Mouse (Mus musculus) midbrain, embryonic 16.5 days (tissue): Measurements from ENCODE around the gene Fcrla. TPM values are rescaled to one million over a fixed set of nuclear protein-coding genes. Genes with fewer than 3 reads are reported as not detected.
"Not testable (repeated sequence)": the region's sequence is repeated elsewhere in the genome, so short reads cannot be mapped to it uniquely, and the experiment has no call there.

Experiments
- ATAC-seq: fragments of 200-750 bp; cut with Nextera tagmentation; 2 replicates; pipeline ENCODE4 v1.8.0; 2017; ENCODE audit warnings: moderate TSS enrichment
- H3K27ac ChIP-seq: fragments of 300-500 bp; sonication (generic); 2 replicates; pipeline ENCODE4 v1.5.1; 2014; ENCODE audit warnings: mild to moderate bottlenecking, low read length, mixed read lengths
- H3K27me3 ChIP-seq: fragments of 300-500 bp; sonication (generic); 2 replicates; pipeline ENCODE4 v1.6.1; 2014; ENCODE audit warnings: low read depth, low read length, mixed read lengths; ENCODE audit not compliant: control insufficient read depth, insufficient read depth
- H3K36me3 ChIP-seq: fragments of 300-500 bp; sonication (generic); 2 replicates; pipeline ENCODE4 v1.6.1; 2014; ENCODE audit warnings: mild to moderate bottlenecking, low read length, moderate library complexity, mixed read lengths; ENCODE audit not compliant: control insufficient read depth, insufficient read depth
- H3K4me1 ChIP-seq: fragments of 300-500 bp; sonication (generic); 2 replicates; pipeline ENCODE4 v1.6.1; 2014; ENCODE audit warnings: mild to moderate bottlenecking, low read length, mixed read lengths; ENCODE audit not compliant: control insufficient read depth, insufficient read depth
- H3K4me2 ChIP-seq: fragments of 300-500 bp; sonication (generic); 2 replicates; pipeline ENCODE4 v1.6.1; 2014; ENCODE audit warnings: mild to moderate bottlenecking, low read length, mixed read lengths
- H3K4me3 ChIP-seq: fragments of 300-500 bp; sonication (generic); 2 replicates; pipeline ENCODE4 v1.5.1; 2014; ENCODE audit warnings: low read depth, mild to moderate bottlenecking, low read length, moderate library complexity, mixed read lengths
- H3K9ac ChIP-seq: fragments of 300-500 bp; sonication (generic); 2 replicates; pipeline ENCODE4 v1.6.1; 2014; ENCODE audit warnings: low read depth, low read length, mixed read lengths
- H3K9me3 ChIP-seq: fragments of 300-500 bp; sonication (generic); replicated peaks from 2 replicates; pipeline ENCODE4 v1.6.1; 2014; ENCODE audit warnings: mild to moderate bottlenecking, low read length, mixed read lengths; ENCODE audit not compliant: control insufficient read depth, poor library complexity, severe bottlenecking
- WGBS: fragments of 180-500 bp; shearing (Covaris S2); extraction: QIAGEN DNeasy Blood & Tissue Kit; methylation state at CpG from one replicate; pipeline ENCODE4 v1.1.7; 2014; 5-methylcytosine and 5-hydroxymethylcytosine counted together
- polyA plus RNA-seq: library from polyadenylated mRNA; unstranded; fragments of >200 nt; fragmentation: Nextera tagmentation; extraction: Ambion mirVana; gene quantifications from 2 replicates; pipeline ENCODE4 v1.2.1, GENCODE M21; 2015

The Fcrla gene
- polyA plus RNA-seq, 1 experiment from 2014 or later: not detected

GRCm38 (mm10) chr1:170963087-170963486, 35.7 kb upstream of the Fcrla start:
- ATAC-seq: no peak

GRCm38 (mm10) chr1:170962301-170962700, 34.9 kb upstream of the Fcrla start:
- no peak overlapping the region for H3K27ac ChIP-seq
- 90% methylated on average over 2 of the region's 2 CpGs for WGBS
- no peak for ATAC-seq
- H3K4me2 ChIP-seq: no peak overlapping the region
- H3K27me3 ChIP-seq: no peaks in the 10 kb centered on the region
- H3K9me3 ChIP-seq: no peaks in the 10 kb centered on the region
- no peak overlapping the region for H3K4me3 ChIP-seq
- no peak overlapping the region for H3K9ac ChIP-seq
- no peaks in the 10 kb centered on the region for H3K4me1 ChIP-seq
- H3K36me3 ChIP-seq: no peaks in the 10 kb centered on the region

More at GRCm38 (mm10) chr1:170963087-170963486, 35.7 kb upstream of the Fcrla start:
- H3K9ac ChIP-seq: no peak overlapping the region
- H3K4me2 ChIP-seq: no peak overlapping the region
- no peaks in the 10 kb centered on the region for H3K9me3 ChIP-seq
- no peak overlapping the region for H3K4me3 ChIP-seq
- 74% methylated on average over 7 of the region's 7 CpGs for WGBS
- no peaks in the 10 kb centered on the region for H3K4me1 ChIP-seq
- no peaks in the 10 kb centered on the region for H3K36me3 ChIP-seq
- H3K27ac ChIP-seq: no peak overlapping the region
- H3K27me3 ChIP-seq: no peaks in the 10 kb centered on the region

DNA sequence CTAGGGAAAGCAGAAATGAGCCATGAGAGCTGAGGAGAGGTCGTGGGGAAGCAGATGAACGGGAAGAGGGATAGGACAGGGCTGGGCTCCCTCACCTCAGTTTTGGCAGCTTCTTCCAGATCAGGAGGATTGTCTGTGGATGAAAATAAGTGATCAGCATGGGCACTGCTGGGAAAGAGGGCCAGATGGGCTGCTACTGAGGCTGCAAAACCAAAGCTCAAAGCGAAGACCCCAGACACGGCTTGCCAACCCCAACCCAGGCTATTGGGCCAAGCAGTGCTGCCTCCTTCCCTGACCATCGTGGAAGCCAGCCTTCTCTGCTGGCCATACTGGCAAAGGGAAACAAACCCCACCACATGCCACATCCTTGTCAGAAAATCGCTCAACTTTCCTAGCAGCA, 33.7 kb upstream of the Fcrla start:
- H3K27me3 ChIP-seq: no peaks in the 10 kb centered on the region
- H3K4me2 ChIP-seq: no peak overlapping the region
- no peaks in the 10 kb centered on the region for H3K4me1 ChIP-seq
- no peak overlapping the region for H3K27ac ChIP-seq
- 86% methylated on average over 6 of the region's 6 CpGs for WGBS
- H3K4me3 ChIP-seq: no peak overlapping the region
- H3K9me3 ChIP-seq: no peaks in the 10 kb centered on the region
- ATAC-seq: no peak
- no peak overlapping the region for H3K9ac ChIP-seq
- no peaks in the 10 kb centered on the region for H3K36me3 ChIP-seq

GRCm38 (mm10) chr1:170959791-170960190, 32.4 kb upstream of the Fcrla start:
- Histone ChIP-seq H3K4me3 (no peak overlapping the region), H3K27me3 (no peaks in the 10 kb centered on the region), H3K4me2 (no peak overlapping the region), H3K9me3 (no peaks in the 10 kb centered on the region), H3K27ac (no peak overlapping the region), H3K9ac (no peak overlapping the region), H3K4me1 (no peaks in the 10 kb centered on the region), H3K36me3 (no peaks in the 10 kb centered on the region)
- 76% methylated on average over 2 of the region's 2 CpGs for WGBS
- ATAC-seq: no peak

DNA sequence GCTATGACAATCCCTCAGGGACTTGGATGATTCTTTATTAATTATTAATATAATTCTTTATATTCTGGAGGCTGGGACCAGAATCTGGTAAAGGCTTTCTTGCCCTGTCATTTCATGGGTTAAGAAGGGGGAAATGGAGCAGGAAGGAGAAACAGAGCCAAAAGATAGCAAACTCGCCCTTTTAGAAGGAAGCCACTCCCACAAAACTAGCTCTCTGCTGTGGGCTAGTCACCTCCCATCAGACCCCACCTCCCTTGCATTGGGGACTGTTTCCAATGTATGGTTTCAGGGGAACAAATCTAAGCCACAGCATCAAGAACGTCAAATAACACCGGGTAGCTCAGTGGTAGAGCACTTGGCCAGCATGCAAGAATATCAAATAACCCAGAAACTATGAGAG, 30.8 kb upstream of the Fcrla start:
- Histone ChIP-seq H3K4me1 (no peaks in the 10 kb centered on the region), H3K9ac (no peak overlapping the region), H3K4me3 (no peak overlapping the region), H3K27ac (no peak overlapping the region), H3K9me3 (no peaks in the 10 kb centered on the region), H3K27me3 (no peaks in the 10 kb centered on the region), H3K4me2 (no peak overlapping the region), H3K36me3 (no peaks in the 10 kb centered on the region)
- 67% methylated on average over 3 of the region's 3 CpGs for WGBS
- ATAC-seq: no peak

DNA sequence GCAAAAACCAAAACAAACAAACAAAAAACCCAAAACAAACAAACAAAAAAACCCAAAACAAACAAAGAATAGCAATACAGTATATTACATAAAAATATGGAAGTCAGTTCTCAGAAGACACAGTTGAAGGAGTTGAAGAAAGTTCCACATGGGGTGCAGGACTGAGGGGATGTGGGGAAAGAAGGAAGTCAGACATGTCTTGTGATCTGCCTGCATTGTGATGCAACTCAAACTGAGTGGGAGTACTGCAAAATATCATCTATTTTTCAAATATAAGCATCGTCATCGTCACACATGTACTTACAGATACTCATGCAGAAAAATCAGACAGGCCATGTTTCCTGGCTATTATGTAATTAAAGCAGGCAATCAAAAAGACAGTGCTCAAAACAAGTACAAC, 25.8 kb upstream of the Fcrla start:
- WGBS: 91% methylated on average over 2 of the region's 2 CpGs
- Histone ChIP-seq H3K4me1 (no peaks in the 10 kb centered on the region), H3K9me3 (no peaks in the 10 kb centered on the region), H3K27me3 (no peaks in the 10 kb centered on the region), H3K27ac (no peak overlapping the region), H3K36me3 (no peaks in the 10 kb centered on the region), H3K4me2 (no peak overlapping the region), H3K9ac (no peak overlapping the region), H3K4me3 (no peak overlapping the region)
- no peak for ATAC-seq

DNA sequence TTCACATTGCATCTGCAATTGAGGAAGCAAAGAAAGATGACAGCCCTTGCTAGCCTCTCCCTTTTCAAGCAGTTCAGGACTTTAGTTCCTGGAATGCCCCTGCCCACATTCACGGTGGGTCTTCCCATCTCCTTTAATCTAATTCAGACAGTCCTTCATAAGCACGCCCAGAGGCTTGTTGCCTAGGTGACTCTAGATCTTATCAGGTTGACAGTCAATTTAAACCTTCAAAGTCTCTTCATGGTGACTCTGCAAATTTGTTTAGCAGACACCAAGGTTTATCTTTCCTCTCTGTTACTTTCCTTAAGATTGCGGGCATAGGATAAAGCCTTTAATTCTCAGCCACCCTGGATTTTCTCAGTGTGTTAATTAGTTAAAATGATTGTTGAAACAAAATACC, 23.4 kb upstream of the Fcrla start:
- Histone ChIP-seq H3K4me2 (no peak overlapping the region), H3K27ac (no peak overlapping the region), H3K4me1 (no peaks in the 10 kb centered on the region), H3K4me3 (no peak overlapping the region), H3K27me3 (no peaks in the 10 kb centered on the region), H3K9me3 (peaks cover 3% of the 10 kb centered on the region; the same call in 1 of the 2 replicates), H3K36me3 (no peaks in the 10 kb centered on the region), H3K9ac (no peak overlapping the region)
- ATAC-seq: no peak
- WGBS: 62% methylated on average over 3 of the region's 3 CpGs

DNA sequence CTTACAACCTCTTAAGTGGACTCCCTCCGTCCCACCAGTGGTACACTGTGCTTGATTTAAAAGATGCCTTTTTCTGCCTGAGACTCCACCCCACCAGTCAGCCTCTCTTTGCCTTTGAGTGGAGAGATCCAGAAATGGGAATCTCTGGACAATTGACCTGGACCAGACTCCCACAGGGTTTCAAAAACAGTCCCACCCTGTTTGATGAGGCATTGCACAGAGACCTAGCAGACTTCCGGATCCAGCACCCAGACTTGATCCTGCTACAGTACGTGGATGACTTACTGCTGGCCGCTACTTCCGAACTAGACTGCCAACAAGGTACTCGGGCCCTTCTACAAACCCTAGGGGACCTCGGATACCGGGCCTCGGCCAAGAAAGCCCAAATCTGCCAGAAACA, 17.5 kb upstream of the Fcrla start:
- not testable (repeated sequence) for H3K4me2 ChIP-seq, ATAC-seq, H3K27ac ChIP-seq, H3K36me3 ChIP-seq, H3K9ac ChIP-seq, H3K9me3 ChIP-seq, H3K4me3 ChIP-seq, H3K4me1 ChIP-seq, H3K27me3 ChIP-seq
- 100% methylated on average over 2 of the region's 9 CpGs for WGBS

- H3K9ac ChIP-seq, ATAC-seq, H3K27ac ChIP-seq, H3K27me3 ChIP-seq, H3K9me3 ChIP-seq, H3K4me2 ChIP-seq, H3K4me1 ChIP-seq, H3K36me3 ChIP-seq, H3K4me3 ChIP-seq: not testable (repeated sequence)
- WGBS: 91% methylated on average over 9 of the region's 9 CpGs
These were observed 16.8 kb upstream of the Fcrla start for GRCm38 (mm10) chr1:170944151-170944550.

- WGBS: 89% methylated on average over 12 of the region's 12 CpGs
- Histone ChIP-seq H3K4me3 (no peak overlapping the region), H3K27ac (no peak overlapping the region), H3K4me2 (no peak overlapping the region), H3K9ac (no peak overlapping the region), H3K9me3 (no peaks in the 10 kb centered on the region), H3K27me3 (no peaks in the 10 kb centered on the region), H3K36me3 (no peaks in the 10 kb centered on the region), H3K4me1 (no peaks in the 10 kb centered on the region)
- ATAC-seq: no peak
These were observed 11.9 kb upstream of the Fcrla start for GRCm38 (mm10) chr1:170939255-170939654.
